Mouse (Mus musculus) Patski (cell line): ENCODE data around the gene C77080. TPM values are rescaled to one million over a fixed set of nuclear protein-coding genes. Genes with fewer than 3 reads are reported as not detected.
"Not testable (repeated sequence)": the region's sequence is repeated elsewhere in the genome, so short reads cannot be mapped to it uniquely, and the experiment has no call there.

Experiments used
- ATAC-seq: fragments of 100-300 bp; one replicate; pipeline ENCODE4 v1.8.0; 2021
- CTCF ChIA-PET: fragments of 350-600 bp; sonication (Branson Sonifier 250); formaldehyde crosslinking; loops from one replicate; lab custom pipeline; 2022; ENCODE audit warnings: inconsistent platforms; lab: Charles Lee
- POLR2A ChIA-PET: fragments of 350-600 bp; sonication (Branson Sonifier 250); formaldehyde crosslinking; loops from one replicate; lab custom pipeline; 2022; ENCODE audit warnings: antibody characterized with exemption, inconsistent platforms; lab: Charles Lee
- DNase-seq: peaks from one replicate; pipeline ENCODE4 v3.0.0-alpha.2; 2011; ENCODE audit warnings: low read depth, low spot score
- H3K27me3 ChIP-seq: fragments of 371-371 bp; one replicate; pipeline ENCODE4 v1.5.1; 2021
- CTCF ChIP-seq: fragments of 100-300 bp; IDR thresholded peaks from one replicate; pipeline ENCODE4 v1.5.1; 2021
- in situ Hi-C: fragments of 300-500 bp; cut with MboI; formaldehyde crosslinking; loops from 3 replicates; pipeline ENCODE4 v1.11.1; 2018; ENCODE audit warnings: low pct_unique_long_range_greater_than_20kb, mixed read lengths
- polyA plus RNA-seq: library from polyadenylated mRNA; unstranded; gene quantifications from one replicate; pipeline ENCODE4 v1.2.3, GENCODE M21; 2021

Gene C77080
- polyA plus RNA-seq, 1 experiment from 2014 or later: 47.3 TPM

- ChIA-PET CTCF (interaction anchor here (1.1 kb wide), 1 partner anchor 13 kb away, joined by 3 read pairs; no protein-coding TSS in a partner anchor), POLR2A (no interaction called here)
- in situ Hi-C loops: no loop called here
- no peaks in the 10 kb centered on the region for H3K27me3 ChIP-seq
- no peak for ATAC-seq
- TF ChIP-seq CTCF: no peak
- no peak for DNase-seq
Measured at GRCm38 (mm10) chr4:129221097-129222010, 39.9 kb downstream of the C77080 start.

- POLR2A ChIA-PET: interaction anchor here (1.0 kb wide), 1 partner anchor 23 kb away, joined by 3 read pairs; no protein-coding TSS in a partner anchor
- CTCF ChIA-PET: interaction anchor here (1.1 kb wide), 2 partner anchors 11 to 14 kb away, joined by 3 to 4 read pairs; no protein-coding TSS in a partner anchor
- ATAC-seq: no peak
- no peak for TF ChIP-seq CTCF
- in situ Hi-C loops: no loop called here
- no peaks in the 10 kb centered on the region for H3K27me3 ChIP-seq
- no peak for DNase-seq
Measured at GRCm38 (mm10) chr4:129220376-129221089, 40.7 kb downstream of the C77080 start.

GRCm38 (mm10) chr4:129219198-129219597 lies 42.0 kb downstream of the C77080 start:
- ATAC-seq (no peak), DNase-seq (no peak)
- TF ChIP-seq CTCF: no peak
- ChIA-PET CTCF (interaction anchor here (1.1 to 1.2 kb wide), 2 partner anchors 10 to 57 kb away, joined by 4 read pairs; no protein-coding TSS in a partner anchor), POLR2A (interaction anchor here (0.6 kb wide), 1 partner anchor 54 kb away, joined by 3 read pairs; no protein-coding TSS in a partner anchor)
- in situ Hi-C loops: no loop called here
- no peaks in the 10 kb centered on the region for H3K27me3 ChIP-seq

DNA sequence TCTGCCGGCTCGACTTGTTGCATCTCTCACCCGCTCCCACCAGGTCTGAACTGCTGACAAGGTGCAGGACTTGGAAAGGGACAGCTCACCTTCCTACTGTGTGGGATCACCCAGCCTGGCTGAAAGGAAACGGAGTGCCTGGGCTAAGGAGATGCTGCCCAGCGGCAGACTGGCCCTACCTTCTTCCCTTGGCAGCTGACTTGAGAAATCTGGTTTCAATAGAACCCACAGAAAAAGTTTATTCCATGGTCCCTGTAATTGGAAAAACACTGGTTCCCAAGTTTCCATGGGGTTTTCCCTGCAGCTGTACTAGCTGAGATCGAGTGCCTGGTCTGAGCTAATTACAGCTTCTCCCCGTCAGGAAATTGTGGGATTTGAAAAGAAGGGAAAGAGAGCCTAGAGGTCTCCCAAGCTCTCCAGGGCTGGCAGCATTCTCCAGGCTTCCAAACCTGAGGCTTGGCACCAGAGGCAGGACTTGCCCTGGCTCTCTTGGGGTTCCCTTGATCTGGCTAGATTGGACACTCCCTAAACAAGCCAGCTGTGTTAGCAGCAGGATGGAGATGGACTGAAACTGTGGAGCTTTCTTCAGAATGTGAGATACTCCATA lies 42.5 kb downstream of the C77080 start:
- CTCF ChIA-PET: interaction anchor here (1.2 kb wide), 1 partner anchor 57 kb away, joined by 4 read pairs; no protein-coding TSS in a partner anchor
- DNase-seq: no peak
- no peaks in the 10 kb centered on the region for H3K27me3 ChIP-seq
- TF ChIP-seq CTCF: no peak
- POLR2A ChIA-PET: interaction anchor here (0.6 kb wide), 1 partner anchor 55 kb away, joined by 3 read pairs; no protein-coding TSS in a partner anchor
- in situ Hi-C loops: no loop called here
- ATAC-seq: no peak

GRCm38 (mm10) chr4:129212486-129212885 lies 48.7 kb downstream of the C77080 start:
- CTCF ChIA-PET: interaction anchor here (0.9 kb wide), 1 partner anchor 64 kb away, joined by 4 read pairs; no protein-coding TSS in a partner anchor
- POLR2A ChIA-PET, DNase-seq, H3K27me3 ChIP-seq, ATAC-seq: not testable (repeated sequence)
- in situ Hi-C loops: loop anchor here (5.0 kb wide), 1 partner anchor 65 kb away; no protein-coding TSS in a partner anchor

GRCm38 (mm10) chr4:129211461-129211860 lies 49.7 kb downstream of the C77080 start:
- DNase-seq (peak; percentile 54), ATAC-seq (no peak)
- in situ Hi-C loops: loop anchor here (5.0 kb wide), 1 partner anchor 66 kb away; no protein-coding TSS in a partner anchor
- H3K27me3 ChIP-seq: no peaks in the 10 kb centered on the region
- TF ChIP-seq CTCF: no peak
- ChIA-PET POLR2A (no interaction called here), CTCF (interaction anchor here (1.3 to 1.5 kb wide), 2 partner anchors 19 to 64 kb away, joined by 3 to 6 read pairs; no protein-coding TSS in a partner anchor)

- ATAC-seq (no peak), DNase-seq (no peak)
- ChIA-PET CTCF (interaction anchor here (1.0 kb wide), 1 partner anchor 10 kb away, joined by 4 read pairs; no protein-coding TSS in a partner anchor), POLR2A (no interaction called here)
- in situ Hi-C loops: no loop called here
- no peaks in the 10 kb centered on the region for H3K27me3 ChIP-seq
- TF ChIP-seq CTCF: peak; percentile 54
Measured at GRCm38 (mm10) chr4:129209504-129209903, 51.7 kb downstream of the C77080 start.

GRCm38 (mm10) chr4:129206792-129207191 lies 54.4 kb downstream of the C77080 start:
- ChIA-PET POLR2A (no interaction called here), CTCF (no interaction called here)
- DNase-seq (no peak), ATAC-seq (no peak)
- in situ Hi-C loops: no loop called here
- TF ChIP-seq CTCF: no peak
- no peaks in the 10 kb centered on the region for H3K27me3 ChIP-seq

GRCm38 (mm10) chr4:129204655-129205054 lies 56.5 kb downstream of the C77080 start:
- DNase-seq (peak; percentile 98), ATAC-seq (peak; percentile 90)
- ChIA-PET POLR2A (no interaction called here), CTCF (interaction anchor here (2.3 kb wide), 1 partner anchor 72 kb away, joined by 6 read pairs; no protein-coding TSS in a partner anchor)
- TF ChIP-seq CTCF: no peak
- in situ Hi-C loops: no loop called here
- H3K27me3 ChIP-seq: no peaks in the 10 kb centered on the region

DNA sequence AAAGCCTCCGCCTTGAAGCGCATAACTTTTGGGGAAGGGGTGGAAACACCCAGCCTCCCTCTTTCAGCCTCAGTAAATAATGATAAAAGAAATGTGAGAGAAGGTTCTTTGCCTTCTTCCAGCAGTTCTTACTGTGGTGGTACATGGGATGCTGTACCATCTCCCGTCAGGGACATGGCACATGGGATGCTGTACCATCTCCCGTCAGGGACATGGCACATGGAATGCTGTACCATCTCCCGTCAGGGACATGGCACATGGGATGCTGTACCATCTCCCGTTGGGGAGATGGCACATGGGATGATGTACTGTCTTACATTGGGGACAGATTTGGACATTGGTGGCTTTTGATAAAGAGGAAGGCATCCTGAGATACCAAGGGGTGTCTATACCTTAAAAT lies 63.7 kb downstream of the C77080 start:
- no peaks in the 10 kb centered on the region for H3K27me3 ChIP-seq
- no peak for TF ChIP-seq CTCF
- ATAC-seq (no peak), DNase-seq (no peak)
- POLR2A ChIA-PET: no interaction called here
- CTCF ChIA-PET: no interaction called here
- in situ Hi-C loops: no loop called here
